Mouse (Mus musculus): ENCODE data around the gene Ift80. TPM values are rescaled to one million over a fixed set of nuclear protein-coding genes. Genes with fewer than 3 reads are reported as not detected.

Ift80 gene
- 18.5 and 18.8 TPM in 2 replicates for polyA plus RNA-seq (2014; fragmentation: Nextera tagmentation; extraction: Ambion mirVana)

DNA sequence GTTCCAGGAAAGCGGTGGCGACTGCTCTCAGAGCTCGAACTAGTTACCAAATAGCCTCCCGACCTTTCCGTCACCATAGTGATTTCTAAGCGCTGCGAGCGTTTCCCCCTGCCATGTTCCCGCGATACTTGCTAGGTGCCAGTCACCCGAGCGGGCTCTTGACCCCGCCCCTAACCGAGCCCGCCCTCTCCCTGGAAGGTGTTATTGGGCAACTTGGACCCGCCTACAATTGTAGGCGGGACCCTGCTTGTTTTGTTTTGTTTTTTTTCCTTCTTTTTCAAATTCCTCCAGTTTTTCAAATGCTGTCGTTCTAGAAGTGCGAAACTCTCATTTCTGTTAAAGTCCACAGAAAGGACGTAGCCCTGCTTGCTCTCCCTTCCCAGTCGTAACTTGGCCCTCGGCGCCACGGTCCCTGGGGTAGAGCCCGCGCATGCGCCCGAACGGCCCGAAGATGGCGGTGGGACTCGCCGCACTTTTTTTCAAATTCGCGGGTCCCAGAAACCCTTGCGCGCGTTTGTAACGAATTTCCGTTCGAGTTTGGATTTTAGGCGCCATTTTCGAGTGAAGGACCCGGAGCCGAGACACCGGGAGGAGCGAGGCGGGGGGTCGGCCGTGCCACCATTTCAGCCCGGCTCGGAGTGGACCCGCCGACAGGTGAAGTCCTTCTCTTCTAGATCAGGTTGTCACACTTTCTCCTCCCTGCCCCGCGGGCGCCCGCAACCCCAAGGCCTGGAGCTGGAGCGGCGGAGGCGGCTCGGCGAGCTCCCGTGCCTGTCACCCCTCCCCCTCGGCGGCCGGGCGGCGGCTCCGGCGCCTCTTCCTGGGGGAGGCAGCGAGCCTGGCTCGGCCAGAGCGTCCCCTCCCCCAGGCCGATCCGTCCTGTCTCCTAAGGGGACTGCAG is at the start of gene Ift80, which contains the start of gene Smc4:
TSS of gene Ift80 (minus strand) at position 134 of the 901 bp plus-strand sequence.
TSS of gene Smc4 (plus strand) at position 302 of the 901 bp plus-strand sequence.
- Histone ChIP-seq H3K27ac (ENCODE audit: low read depth, low read length) (peak within 1 kb of the TSS; percentile 88), H3K4me1 (ENCODE audit: control insufficient read depth, insufficient read depth, low read length) (peaks cover 8% of the 10 kb centered on the region), H3K4me3 (ENCODE audit: low read depth, low read length) (peak within 1 kb of the TSS; percentile 98), H3K9ac (ENCODE audit: low read length) (peak within 1 kb of the TSS; percentile 86), H3K27me3 (ENCODE audit: control insufficient read depth, insufficient read depth, low read length) (no peaks in the 10 kb centered on the region), H3K36me3 (ENCODE audit: control insufficient read depth, insufficient read depth, low read length) (no peaks in the 10 kb centered on the region), H3K4me2 (ENCODE audit: low read depth) (peak within 1 kb of the TSS; percentile 79), H3K9me3 (ENCODE audit: control insufficient read depth, low read length) (no peaks in the 10 kb centered on the region)
- under 1% methylated on average over 75 of the region's 76 CpGs for WGBS
- DNase-seq (ENCODE audit: low spot score) = peak; percentile 96
- ATAC-seq (ENCODE audit: insufficient read depth, low FRiP score, low TSS enrichment) = peak; percentile 93

DNA sequence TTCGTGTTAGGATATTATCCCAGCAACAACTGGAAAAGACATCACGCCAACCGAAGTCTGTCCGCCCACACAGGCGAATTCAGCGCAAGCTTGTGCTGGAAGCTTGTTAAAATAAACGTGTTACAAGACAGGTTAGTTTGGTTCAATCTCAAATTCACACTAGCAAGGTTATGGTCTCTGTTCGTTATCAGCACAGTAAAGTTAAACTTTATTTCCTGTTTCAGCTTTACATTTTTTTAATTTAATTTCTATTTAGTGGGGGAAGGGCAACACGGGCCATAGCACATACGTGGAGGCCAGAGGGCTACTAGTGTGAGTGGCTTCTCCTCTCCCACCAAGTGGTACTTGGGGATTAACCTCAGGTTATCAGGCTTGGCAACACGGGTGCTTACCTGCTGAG is 47.5 kb upstream of the Ift80 start:
- Histone ChIP-seq H3K36me3 (ENCODE audit: control insufficient read depth, insufficient read depth, low read length) (no peaks in the 10 kb centered on the region), H3K4me1 (ENCODE audit: control insufficient read depth, insufficient read depth, low read length) (no peaks in the 10 kb centered on the region), H3K9ac (ENCODE audit: low read length) (no peak overlapping the region), H3K27me3 (ENCODE audit: control insufficient read depth, insufficient read depth, low read length) (no peaks in the 10 kb centered on the region), H3K4me2 (ENCODE audit: low read depth) (no peak overlapping the region), H3K9me3 (ENCODE audit: control insufficient read depth, low read length) (no peaks in the 10 kb centered on the region), H3K4me3 (ENCODE audit: low read depth, low read length) (no peak overlapping the region), H3K27ac (ENCODE audit: low read depth, low read length) (no peak overlapping the region)
- 90% methylated on average over 11 of the region's 11 CpGs for WGBS
- ATAC-seq (ENCODE audit: insufficient read depth, low FRiP score, low TSS enrichment) (no peak), DNase-seq (ENCODE audit: low spot score) (no peak)

DNA sequence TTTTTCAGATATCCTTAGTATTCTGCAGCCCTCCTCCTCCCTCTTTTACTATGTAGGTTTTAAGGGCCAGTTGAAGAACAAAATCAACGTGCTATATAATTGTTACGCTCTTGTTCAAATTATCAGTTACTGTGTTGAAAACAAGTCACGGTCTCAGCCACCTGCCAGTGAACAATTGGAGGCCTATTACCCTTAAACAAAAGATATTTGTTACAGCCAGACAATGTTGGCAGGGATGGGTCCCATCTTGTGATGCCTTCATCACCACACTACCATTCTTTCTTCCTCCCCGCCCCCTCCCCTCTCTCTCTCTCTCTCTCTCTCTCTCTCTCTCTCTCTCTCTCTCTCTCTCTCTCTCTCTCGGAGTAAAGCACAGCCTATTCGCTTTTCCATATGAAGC is 44.6 kb upstream of the Ift80 start:
- ATAC-seq (ENCODE audit: insufficient read depth, low FRiP score, low TSS enrichment) = no peak
- H3K9ac ChIP-seq (ENCODE audit: low read length) = no peak overlapping the region

DNA sequence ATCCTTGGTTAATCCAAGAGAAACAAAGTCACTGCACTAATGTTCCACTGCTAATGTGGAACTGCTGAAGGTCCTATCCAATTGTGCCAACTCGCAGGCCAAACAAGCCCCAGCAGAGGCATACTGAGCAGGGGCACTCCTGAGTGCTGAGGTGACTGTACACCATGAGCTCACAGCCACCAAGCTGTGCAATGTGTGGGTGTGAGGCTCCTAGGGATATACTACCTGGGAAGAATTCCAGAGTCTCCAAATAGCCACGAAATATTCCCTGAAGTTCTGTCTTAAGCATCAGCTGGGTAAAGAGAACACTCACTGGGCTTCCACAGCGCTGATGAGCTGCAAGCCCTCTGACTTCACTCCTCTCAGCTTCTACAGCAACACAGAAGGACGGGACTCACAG is 43.3 kb upstream of the Ift80 start:
- no peaks in the 10 kb centered on the region; the same call in 1 of the 2 replicates for H3K4me1 ChIP-seq (ENCODE audit: control insufficient read depth, insufficient read depth, low read length)
- H3K9me3 ChIP-seq (ENCODE audit: control insufficient read depth, low read length) = no peaks in the 10 kb centered on the region
- no peak overlapping the region for H3K9ac ChIP-seq (ENCODE audit: low read length)
- H3K4me3 ChIP-seq (ENCODE audit: low read depth, low read length) = no peak overlapping the region
- H3K36me3 ChIP-seq (ENCODE audit: control insufficient read depth, insufficient read depth, low read length) = no peaks in the 10 kb centered on the region
- no peaks in the 10 kb centered on the region for H3K27me3 ChIP-seq (ENCODE audit: control insufficient read depth, insufficient read depth, low read length)
- WGBS = 84% methylated on average over 4 of the region's 4 CpGs
- H3K27ac ChIP-seq (ENCODE audit: low read depth, low read length) = no peak overlapping the region
- no peak for DNase-seq (ENCODE audit: low spot score)
- no peak overlapping the region for H3K4me2 ChIP-seq (ENCODE audit: low read depth)
- ATAC-seq (ENCODE audit: insufficient read depth, low FRiP score, low TSS enrichment) = no peak

More for the DNA sequence above, 44.6 kb upstream of the Ift80 start:
- Histone ChIP-seq H3K27ac (ENCODE audit: low read depth, low read length) (no peak overlapping the region), H3K4me2 (ENCODE audit: low read depth) (no peak overlapping the region), H3K36me3 (ENCODE audit: control insufficient read depth, insufficient read depth, low read length) (no peaks in the 10 kb centered on the region), H3K4me3 (ENCODE audit: low read depth, low read length) (no peak overlapping the region), H3K27me3 (ENCODE audit: control insufficient read depth, insufficient read depth, low read length) (no peaks in the 10 kb centered on the region), H3K4me1 (ENCODE audit: control insufficient read depth, insufficient read depth, low read length) (no peaks in the 10 kb centered on the region; the same call in 1 of the 2 replicates), H3K9me3 (ENCODE audit: control insufficient read depth, low read length) (no peaks in the 10 kb centered on the region)
- WGBS = 66% methylated on average over 6 of the region's 6 CpGs
- DNase-seq (ENCODE audit: low spot score) = no peak

DNA sequence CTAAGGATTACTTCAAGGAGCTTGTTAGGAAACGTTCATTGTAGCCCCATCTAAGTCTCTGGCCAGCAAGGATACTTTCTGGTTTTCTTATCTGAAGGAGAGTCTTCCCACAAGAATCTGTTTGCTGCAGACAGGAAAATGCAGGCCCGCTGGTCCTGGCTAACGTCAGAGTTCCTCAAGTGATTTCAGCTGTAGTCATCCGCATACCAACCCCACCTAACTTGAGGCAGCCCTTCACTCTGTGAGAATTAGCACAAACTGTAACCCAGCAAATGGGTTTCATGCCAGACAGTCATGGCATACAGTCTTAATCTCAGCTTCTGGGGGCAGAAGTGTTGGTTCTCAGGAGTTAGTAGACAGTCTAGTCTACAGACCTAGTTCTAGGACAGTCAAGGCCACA is 42.1 kb upstream of the Ift80 start:
- ATAC-seq (ENCODE audit: insufficient read depth, low FRiP score, low TSS enrichment) (no peak), DNase-seq (ENCODE audit: low spot score) (no peak)
- Histone ChIP-seq H3K4me2 (ENCODE audit: low read depth) (no peak overlapping the region), H3K4me3 (ENCODE audit: low read depth, low read length) (no peak overlapping the region), H3K36me3 (ENCODE audit: control insufficient read depth, insufficient read depth, low read length) (no peaks in the 10 kb centered on the region), H3K9me3 (ENCODE audit: control insufficient read depth, low read length) (no peaks in the 10 kb centered on the region), H3K27ac (ENCODE audit: low read depth, low read length) (no peak overlapping the region), H3K9ac (ENCODE audit: low read length) (no peak overlapping the region), H3K4me1 (ENCODE audit: control insufficient read depth, insufficient read depth, low read length) (no peaks in the 10 kb centered on the region; the same call in 1 of the 2 replicates), H3K27me3 (ENCODE audit: control insufficient read depth, insufficient read depth, low read length) (no peaks in the 10 kb centered on the region)
- WGBS = 60% methylated on average over 4 of the region's 4 CpGs

DNA sequence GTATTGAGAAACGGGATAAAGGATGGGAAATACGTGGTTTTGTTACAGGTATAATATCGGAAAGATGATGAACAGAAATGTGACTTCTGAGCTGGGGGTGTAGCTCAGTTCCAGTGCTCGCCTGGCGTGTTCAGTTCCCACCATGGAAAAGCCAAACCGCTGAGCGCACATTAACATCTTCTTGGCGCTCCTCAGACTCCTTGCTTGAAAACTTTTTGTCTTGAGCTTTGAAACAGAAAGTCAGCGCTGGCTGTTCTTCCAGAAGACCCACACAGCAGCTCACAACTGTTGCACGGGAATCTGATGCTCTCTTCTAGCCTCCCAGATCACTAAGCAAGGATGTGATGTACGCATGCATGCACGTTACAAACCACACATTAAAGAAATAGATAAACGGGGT is 41.4 kb upstream of the Ift80 start:
- H3K4me3 ChIP-seq (ENCODE audit: low read depth, low read length) = peak overlapping the region; percentile 89; the same call in 1 of the 2 replicates
- no peaks in the 10 kb centered on the region for H3K36me3 ChIP-seq (ENCODE audit: control insufficient read depth, insufficient read depth, low read length)
- H3K4me1 ChIP-seq (ENCODE audit: control insufficient read depth, insufficient read depth, low read length) = peaks cover 2% of the 10 kb centered on the region; the same call in 1 of the 2 replicates
- no peaks in the 10 kb centered on the region for H3K9me3 ChIP-seq (ENCODE audit: control insufficient read depth, low read length)
- H3K4me2 ChIP-seq (ENCODE audit: low read depth) = peak overlapping the region; percentile 84
- 26% methylated on average over 13 of the region's 13 CpGs for WGBS
- H3K27ac ChIP-seq (ENCODE audit: low read depth, low read length) = no peak overlapping the region; the same call in 1 of the 2 replicates
- H3K9ac ChIP-seq (ENCODE audit: low read length) = peak overlapping the region; percentile 98
- no peaks in the 10 kb centered on the region for H3K27me3 ChIP-seq (ENCODE audit: control insufficient read depth, insufficient read depth, low read length)
- DNase-seq (ENCODE audit: low spot score) = peak; percentile 14
- ATAC-seq (ENCODE audit: insufficient read depth, low FRiP score, low TSS enrichment) = no peak

DNA sequence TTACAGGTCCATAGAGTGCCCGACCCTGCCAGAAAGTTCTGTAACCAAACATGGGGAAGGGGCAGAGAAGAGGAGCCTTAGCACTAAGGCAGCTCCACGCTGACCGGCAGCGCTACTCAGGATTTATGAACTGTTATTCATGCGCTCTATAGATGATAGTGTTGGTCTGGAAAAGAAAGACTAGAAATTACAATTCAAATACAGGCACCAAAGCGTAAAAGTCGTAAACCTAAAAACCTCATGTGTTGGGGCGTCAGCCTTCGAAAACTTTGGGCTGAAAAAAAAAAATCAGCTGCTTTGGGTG is 41.0 kb upstream of the Ift80 start:
- Histone ChIP-seq H3K4me3 (ENCODE audit: low read depth, low read length) (peak overlapping the region; percentile 89), H3K9ac (ENCODE audit: low read length) (peak overlapping the region; percentile 98), H3K27ac (ENCODE audit: low read depth, low read length) (peak overlapping the region; percentile 92), H3K36me3 (ENCODE audit: control insufficient read depth, insufficient read depth, low read length) (0 out of 2 replicates have a peak, but pooled peaks cover 2% of the 10 kb centered on the region), H3K27me3 (ENCODE audit: control insufficient read depth, insufficient read depth, low read length) (no peaks in the 10 kb centered on the region), H3K4me2 (ENCODE audit: low read depth) (peak overlapping the region; percentile 84), H3K9me3 (ENCODE audit: control insufficient read depth, low read length) (no peaks in the 10 kb centered on the region), H3K4me1 (ENCODE audit: control insufficient read depth, insufficient read depth, low read length) (peaks cover 2% of the 10 kb centered on the region; the same call in 1 of the 2 replicates)
- no peak for DNase-seq (ENCODE audit: low spot score)
- WGBS = 5% methylated on average over 9 of the region's 9 CpGs
- ATAC-seq (ENCODE audit: insufficient read depth, low FRiP score, low TSS enrichment) = no peak

DNA sequence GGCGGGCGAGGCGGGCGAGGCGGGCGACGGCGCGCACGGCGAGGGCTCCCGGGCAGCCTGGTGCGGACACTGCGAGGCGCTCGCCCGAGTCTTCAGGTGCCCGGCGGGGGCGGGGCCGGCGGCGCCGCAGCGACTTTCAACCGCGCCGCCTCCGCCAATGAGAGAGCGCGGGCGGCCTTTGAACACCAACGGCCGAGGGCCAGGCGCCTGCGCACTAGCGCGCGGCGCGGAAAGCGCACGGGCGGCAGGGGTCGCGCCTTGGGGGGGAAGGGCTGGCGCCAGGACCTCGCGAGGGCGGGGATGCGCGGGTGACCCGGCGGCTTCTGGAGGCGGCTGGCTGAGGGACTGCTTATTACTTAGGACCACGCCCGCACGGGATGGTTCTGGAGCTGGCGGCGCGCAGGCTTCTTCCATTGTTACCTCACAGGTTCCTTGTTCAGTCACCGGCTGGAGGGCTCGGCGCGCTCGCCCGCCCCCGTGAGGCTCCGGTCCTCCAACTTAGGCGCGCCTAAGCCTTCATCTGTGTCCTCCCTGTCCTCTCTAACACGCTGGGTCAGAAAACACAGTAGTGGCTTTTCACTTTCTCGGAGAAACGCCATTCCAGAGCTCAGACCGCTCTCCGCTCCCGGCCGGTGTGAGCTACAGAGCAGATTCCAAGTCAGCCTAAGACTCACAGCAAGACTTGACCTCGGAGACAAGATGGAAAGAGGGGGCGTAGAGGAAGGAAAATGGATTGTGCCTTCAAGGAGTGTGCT is 40.5 kb upstream of the Ift80 start, which contains the start of gene Trim59:
TSS of gene Trim59 (minus strand) at position 111 of the 755 bp plus-strand sequence.
- H3K36me3 ChIP-seq (ENCODE audit: control insufficient read depth, insufficient read depth, low read length) = peaks cover 4% of the 10 kb centered on the region
- peak within 1 kb of the TSS; percentile 89 for H3K4me3 ChIP-seq (ENCODE audit: low read depth, low read length)
- peak within 1 kb of the TSS; percentile 84 for H3K4me2 ChIP-seq (ENCODE audit: low read depth)
- peak; percentile 98 for ATAC-seq (ENCODE audit: insufficient read depth, low FRiP score, low TSS enrichment)
- peak within 1 kb of the TSS; percentile 98 for H3K9ac ChIP-seq (ENCODE audit: low read length)
- H3K9me3 ChIP-seq (ENCODE audit: control insufficient read depth, low read length) = no peaks in the 10 kb centered on the region
- H3K27me3 ChIP-seq (ENCODE audit: control insufficient read depth, insufficient read depth, low read length) = no peaks in the 10 kb centered on the region
- peak within 1 kb of the TSS; percentile 92 for H3K27ac ChIP-seq (ENCODE audit: low read depth, low read length)
- peaks cover 2% of the 10 kb centered on the region; the same call in 1 of the 2 replicates for H3K4me1 ChIP-seq (ENCODE audit: control insufficient read depth, insufficient read depth, low read length)
- under 1% methylated on average over 49 of the region's 80 CpGs for WGBS
- DNase-seq (ENCODE audit: low spot score) = peak; percentile 99
